19 mouse cellular contexts compared by ENCODE assay signal in the genomic region with DNA sequence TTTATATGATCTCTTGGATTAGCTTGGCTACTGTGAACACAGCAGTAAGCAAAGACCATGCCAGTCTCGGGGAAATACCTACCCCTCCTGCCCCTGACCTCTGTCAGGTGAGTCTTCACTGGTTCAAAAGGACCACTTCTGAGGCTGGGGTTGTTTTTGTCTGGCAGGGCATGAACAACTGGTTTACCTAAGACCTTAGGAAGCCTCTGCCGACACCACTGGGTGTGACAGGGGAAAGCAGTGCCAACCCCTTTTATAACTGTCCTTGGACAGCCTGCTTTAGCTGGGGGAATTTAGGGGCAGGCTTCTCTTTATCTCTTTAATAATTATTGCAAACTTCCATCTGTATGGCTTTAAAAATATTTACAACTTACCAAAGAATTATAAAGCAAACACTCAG.
DNase-seq lines count a peak whose midpoint lies in the region; ATAC-seq and TF ChIP-seq lines count a peak whose summit lies in the region.
"Had no signal": no experiment of that assay in that cellular context is flagged by ENCODE, and none has a peak within 500 bp of the region (broad histone marks: within the 10 kb centered on the region; RNA-seq: fewer than 3 reads in every experiment).

No protein-coding gene starts in this region.

- WGBS in heart, postnatal 0 days = 46% methylated on average over 2 of the region's 2 CpGs

- H3K36me3 ChIP-seq in heart, postnatal 0 days (replicated peaks; ENCODE audit: control insufficient read depth, insufficient read depth, low read length) = no peaks in the 10 kb centered on the region; the same call in 1 of the 2 replicates
- H3K36me3 ChIP-seq: hindbrain, embryonic 10.5 days; intestine, embryonic 15.5 days had no signal

- DNase-seq in gastrocnemius, adult 2 months = peak; percentile 27
- DNase-seq in gastrocnemius, postnatal 10 days = no peak
- peak; percentile 50 for DNase-seq in heart, adult 8-10 months (ENCODE audit: low spot score)
- no peak for DNase-seq in heart, postnatal 25 days (ENCODE audit: low spot score)
- no peak for DNase-seq in heart, postnatal 0 days (ENCODE audit: low spot score)
- DNase-seq in layer of hippocampus, adult 11-12 months (ENCODE audit: low spot score) = no peak
- DNase-seq: adrenal gland, postnatal 14 days; cerebellum, adult 11-12 months; cerebellum, adult 9-10 months; cerebellum, postnatal 25 days; gastrocnemius, postnatal 25 days; kidney, adult 18-20 months had no signal

- H3K4me3 ChIP-seq in gastrocnemius, adult 2 months = no peak overlapping the region
- no peak overlapping the region for H3K4me3 ChIP-seq in heart, postnatal 0 days (ENCODE audit: low read depth, low read length)
- H3K4me3 ChIP-seq: hindbrain, embryonic 10.5 days; intestine, embryonic 15.5 days had no signal

- H3K4me1 ChIP-seq in heart, postnatal 0 days (ENCODE audit: control insufficient read depth, insufficient read depth) = peaks cover 36% of the 10 kb centered on the region
- H3K4me1 ChIP-seq: hindbrain, embryonic 10.5 days; intestine, embryonic 15.5 days had no signal

- no peaks in the 10 kb centered on the region for H3K9me3 ChIP-seq in heart, postnatal 0 days (replicated peaks; ENCODE audit: control insufficient read depth, low read length)
- H3K9me3 ChIP-seq: hindbrain, embryonic 10.5 days; intestine, embryonic 15.5 days had no signal

- no peak for TF ChIP-seq CTCF in gastrocnemius, adult 2 months (IDR thresholded peaks at IDR 0.05)
- TF ChIP-seq CTCF in heart, postnatal 0 days (IDR thresholded peaks at IDR 0.05; ENCODE audit: low read depth) = no peak

- no peaks in the 10 kb centered on the region for H3K27me3 ChIP-seq in heart, postnatal 0 days (ENCODE audit: control insufficient read depth, insufficient read depth, low read length)
- H3K27me3 ChIP-seq: CH12.LX; intestine, embryonic 15.5 days; Patski had no signal

- ATAC-seq in heart, postnatal 0 days (ENCODE audit: insufficient read depth, low read depth) = no peak
- ATAC-seq: activated CD4-positive, CD25-positive, alpha-beta regulatory T cell, adult 4 months; forebrain, embryonic 14.5 days; intestine, embryonic 15.5 days; Patski had no signal

- TF ChIP-seq EP300 in heart, postnatal 0 days (IDR thresholded peaks at IDR 0.05; ENCODE audit: low read depth) = no peak

- H3K27ac ChIP-seq in gastrocnemius, adult 2 months = peak overlapping the region; percentile 17
- H3K27ac ChIP-seq in heart, postnatal 0 days (ENCODE audit: low read depth) = peak overlapping the region; percentile 67
- H3K27ac ChIP-seq: hindbrain, embryonic 10.5 days; hindbrain, embryonic 14.5 days; intestine, embryonic 15.5 days had no signal

- H3K4me2 ChIP-seq in heart, postnatal 0 days (ENCODE audit: low read depth, low read length) = no peak overlapping the region
- H3K4me2 ChIP-seq: hindbrain, embryonic 14.5 days; intestine, embryonic 15.5 days had no signal

- H3K9ac ChIP-seq in heart, postnatal 0 days (replicated peaks; ENCODE audit: low read depth, low read length) = no peak overlapping the region
- H3K9ac ChIP-seq: hindbrain, embryonic 14.5 days; intestine, embryonic 15.5 days had no signal

- intact Hi-C loops in gastrocnemius, adult 2 months (cut with DNase I) = no loop called here
- intact Hi-C loops in heart, postnatal 25 days (cut with DNase I) = no loop called here

Comparison
In these comparisons a context has a peak if more than half of its experiments do, and no peak if none do; other contexts are left out.
1. DNase-seq: peak in gastrocnemius, adult 2 months (single experiment) and heart, adult 8-10 months (single experiment); none in gastrocnemius, postnatal 10 days (single experiment), heart, postnatal 25 days (single experiment), heart, postnatal 0 days (single experiment) and layer of hippocampus, adult 11-12 months (single experiment).